Mouse (Mus musculus): Measurements from ENCODE around the gene Gm14308. TPM values are rescaled to one million over a fixed set of nuclear protein-coding genes. Genes with fewer than 3 reads are reported as not detected.

Gm14308 gene
- polyA plus RNA-seq (2017; shearing (Covaris generic)): 10.4 TPM

GRCm38 (mm10) chr2:176636244-176636643 lies at the start of gene Gm14308:
Gene Gm14308, minus strand, starts transcription at chr2:176636344.

GRCm38 (mm10) chr2:176670222-176670621 lies 34.1 kb upstream of the Gm14308 start, which contains the start of gene Zfp973:
Gene Zfp973, plus strand, starts transcription at chr2:176670522.

Other genes with a start within 250 kb of the Gm14308 start
- gene Gm14435, start 212.8 kb downstream of the Gm14308 start, polyA plus RNA-seq (2017; shearing (Covaris generic)): 13.2 TPM
- not detected for gene Gm14434, start 149.6 kb downstream of the Gm14308 start, polyA plus RNA-seq (2017; shearing (Covaris generic))
- not detected for gene Zfp967, start 115.3 kb downstream of the Gm14308 start, polyA plus RNA-seq (2017; shearing (Covaris generic))
- 8.9 TPM for gene Zfp973, start 34.2 kb upstream of the Gm14308 start, polyA plus RNA-seq (2017; shearing (Covaris generic))
- gene Gm14305, start 72.0 kb upstream of the Gm14308 start, polyA plus RNA-seq (2017; shearing (Covaris generic)): 11.9 TPM
- gene Gm14295, start 162.3 kb upstream of the Gm14308 start, polyA plus RNA-seq (2017; shearing (Covaris generic)): 10.2 TPM
- gene Gm14408, start 194.8 kb upstream of the Gm14308 start, polyA plus RNA-seq (2017; shearing (Covaris generic)): not detected